In genomic region chr8:122155082-122155643, GRCm38 (mm10) we compare ENCODE assay signal across 13 mouse cellular contexts.
DNase-seq lines count a peak whose midpoint lies in the region; ATAC-seq and TF ChIP-seq lines count a peak whose summit lies in the region.
"Had no signal": no experiment of that assay in that cellular context is flagged by ENCODE, and none has a peak within 500 bp of the region (broad histone marks: within the 10 kb centered on the region; RNA-seq: fewer than 3 reads in every experiment).

No protein-coding gene starts in this region.

- no peak for TF ChIP-seq CTCF in lung, postnatal 0 days (IDR thresholded peaks at IDR 0.05)

- no peak overlapping the region for H3K4me3 ChIP-seq in heart, embryonic 12.5 days
- H3K4me3 ChIP-seq in lung, postnatal 0 days (ENCODE audit: low read depth, low read length), result no peak overlapping the region
- H3K4me3 ChIP-seq in myocyte, result no peak overlapping the region

- no peak overlapping the region for H3K4me2 ChIP-seq in heart, embryonic 12.5 days
- no peak overlapping the region for H3K4me2 ChIP-seq in lung, postnatal 0 days (replicated peaks; ENCODE audit: low read depth, low read length)
- peak overlapping the region; percentile 79 for H3K4me2 ChIP-seq in myocyte (ENCODE audit: low read depth)

- peaks cover 11% of the 10 kb centered on the region for H3K4me1 ChIP-seq in heart, embryonic 12.5 days (replicated peaks)
- H3K4me1 ChIP-seq in lung, postnatal 0 days (ENCODE audit: insufficient read depth, low read depth, low read length), result no peaks in the 10 kb centered on the region

- H3K9me3 ChIP-seq in heart, embryonic 12.5 days (replicated peaks), result no peaks in the 10 kb centered on the region
- H3K9me3 ChIP-seq in lung, postnatal 0 days (ENCODE audit: low read length), result no peaks in the 10 kb centered on the region
- H3K9me3 ChIP-seq: megakaryocyte, embryonic 14.5 days had no signal

- DNase-seq in heart, adult 11 months, result no peak
- peak; percentile 17 to 51 for DNase-seq in lung, postnatal 4 days
- DNase-seq in lung, postnatal 0 days (ENCODE audit: low spot score), result no peak
- DNase-seq in embryo, embryonic 11 days, result peak; percentile 52
- no peak for DNase-seq in ovary, postnatal 10 days (ENCODE audit: low spot score)
- no peak for DNase-seq in thymus, postnatal 4 days
- DNase-seq: adrenal gland, adult 2 months; cerebellum, postnatal 36 days had no signal

- H3K27ac ChIP-seq in heart, embryonic 12.5 days (ENCODE audit: poor library complexity, severe bottlenecking), result no peak overlapping the region
- no peak overlapping the region for H3K27ac ChIP-seq in lung, postnatal 0 days (ENCODE audit: low read length)
- H3K27ac ChIP-seq: liver, embryonic 14.5 days had no signal

- no peak for TF ChIP-seq POLR2A in myocyte (IDR thresholded peaks at IDR 0.05; ENCODE audit: insufficient read length, low read depth)

- 0 out of 2 replicates have a peak overlapping the region, but pooled peaks have one; percentile 40 for H3K9ac ChIP-seq in heart, embryonic 12.5 days
- H3K9ac ChIP-seq in lung, postnatal 0 days (replicated peaks; ENCODE audit: low read depth), result no peak overlapping the region
- H3K9ac ChIP-seq: liver, embryonic 14.5 days had no signal

- H3K27me3 ChIP-seq in heart, embryonic 12.5 days (replicated peaks), result peaks cover 4% of the 10 kb centered on the region; the same call in 1 of the 2 replicates
- H3K27me3 ChIP-seq in lung, postnatal 0 days (replicated peaks; ENCODE audit: insufficient read depth, low read length), result no peaks in the 10 kb centered on the region
- H3K27me3 ChIP-seq in myocyte (ENCODE audit: control insufficient read depth, insufficient read depth, insufficient read length), result no peaks in the 10 kb centered on the region

- ATAC-seq in heart, embryonic 12.5 days (ENCODE audit: insufficient number of reproducible peaks, low FRiP score), result no peak
- ATAC-seq in lung, postnatal 0 days, result no peak
- ATAC-seq: intestine, embryonic 16.5 days had no signal

- TF ChIP-seq EP300 in lung, postnatal 0 days (IDR thresholded peaks at IDR 0.05), result no peak

- no peaks in the 10 kb centered on the region for H3K36me3 ChIP-seq in heart, embryonic 12.5 days
- no peaks in the 10 kb centered on the region for H3K36me3 ChIP-seq in lung, postnatal 0 days (ENCODE audit: insufficient read depth, low read length)
- no peaks in the 10 kb centered on the region for H3K36me3 ChIP-seq in myocyte (ENCODE audit: control insufficient read depth, insufficient read depth)

- WGBS in heart, embryonic 12.5 days, result 38% methylated on average over 10 of the region's 10 CpGs
- WGBS in lung, postnatal 0 days, result 40% methylated on average over 10 of the region's 10 CpGs

- no peaks in the 10 kb centered on the region for H3K79me2 ChIP-seq in myocyte (ENCODE audit: control insufficient read depth, insufficient read depth)

- H3ac ChIP-seq in myocyte (ENCODE audit: control insufficient read depth, insufficient read length), result no peak overlapping the region

TF ChIP-seq in myocyte, 11 proteins besides CTCF, POLR2A, EP300 and RAD21:
- TF ChIP-seq CEBPB (IDR thresholded peaks at IDR 0.05; ENCODE audit: insufficient read depth, poor library complexity, severe bottlenecking) (no peak), MYOD1 (IDR thresholded peaks at IDR 0.05; ENCODE audit: control insufficient read depth in 1 of 3, insufficient read length in 2 of 3, low read depth in 2 of 3) (peak in 1 of 3 experiments; percentile 4)

Comparison
In these comparisons a context has a peak if more than half of its experiments do, and no peak if none do; other contexts are left out.
1. DNase-seq: peak in lung, postnatal 4 days (2 of 2) and embryo, embryonic 11 days (single experiment); none in heart, adult 11 months (single experiment), lung, postnatal 0 days (single experiment), ovary, postnatal 10 days (single experiment) and thymus, postnatal 4 days (single experiment).